Mouse (Mus musculus): ENCODE results near the gene Spp2. TPM values are rescaled to one million over a fixed set of nuclear protein-coding genes. Genes with fewer than 3 reads are reported as not detected.
"Not testable (repeated sequence)": the region's sequence is repeated elsewhere in the genome, so short reads cannot be mapped to it uniquely, and the experiment has no call there.

Gene Spp2
- total RNA-seq, 2 experiments from 2014 or later = not detected

DNA sequence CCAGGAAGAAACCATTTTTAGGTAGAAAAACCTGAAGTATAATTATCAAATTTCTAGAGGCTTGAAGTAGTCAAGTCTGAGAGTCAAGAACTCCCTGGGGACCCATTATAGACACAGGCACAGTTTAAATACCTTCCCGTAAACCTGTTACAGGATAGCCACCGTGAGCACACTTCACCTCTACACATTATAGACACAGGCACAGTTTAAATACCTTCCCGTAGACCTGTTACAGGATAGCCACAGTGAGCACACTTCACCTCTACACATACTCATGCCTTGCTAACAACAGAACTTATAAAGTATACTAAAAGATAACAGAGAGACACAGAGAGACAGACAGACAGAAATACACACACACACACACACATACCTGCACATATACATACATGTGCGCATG, 24.5 kb downstream of the Spp2 start:
- intact Hi-C loops (cut with DNase I) = no loop called here
- no peak for DNase-seq (ENCODE audit: low spot score in 2 of 2)

DNA sequence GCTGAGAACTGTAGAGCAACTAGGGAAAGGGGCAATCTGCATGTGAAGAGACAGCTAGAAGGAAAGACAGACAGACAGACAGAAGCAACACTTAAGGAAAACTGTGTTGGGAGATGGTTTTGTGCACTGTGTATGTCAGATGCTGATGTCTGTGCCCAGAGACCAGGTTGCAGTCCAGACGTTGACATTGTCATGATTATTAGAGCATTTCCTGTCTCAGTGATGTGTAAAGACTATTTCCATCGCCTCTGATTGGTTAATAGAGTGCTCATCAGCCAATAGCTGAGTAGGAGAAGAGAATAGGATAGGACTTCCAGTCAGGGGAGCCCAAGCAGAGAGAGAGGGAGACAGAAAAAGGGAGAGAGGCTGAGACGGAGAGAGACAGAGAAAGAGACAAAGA, 25.8 kb downstream of the Spp2 start:
- intact Hi-C loops (cut with DNase I) = no loop called here
- DNase-seq (ENCODE audit: low spot score in 2 of 2) = no peak

DNA sequence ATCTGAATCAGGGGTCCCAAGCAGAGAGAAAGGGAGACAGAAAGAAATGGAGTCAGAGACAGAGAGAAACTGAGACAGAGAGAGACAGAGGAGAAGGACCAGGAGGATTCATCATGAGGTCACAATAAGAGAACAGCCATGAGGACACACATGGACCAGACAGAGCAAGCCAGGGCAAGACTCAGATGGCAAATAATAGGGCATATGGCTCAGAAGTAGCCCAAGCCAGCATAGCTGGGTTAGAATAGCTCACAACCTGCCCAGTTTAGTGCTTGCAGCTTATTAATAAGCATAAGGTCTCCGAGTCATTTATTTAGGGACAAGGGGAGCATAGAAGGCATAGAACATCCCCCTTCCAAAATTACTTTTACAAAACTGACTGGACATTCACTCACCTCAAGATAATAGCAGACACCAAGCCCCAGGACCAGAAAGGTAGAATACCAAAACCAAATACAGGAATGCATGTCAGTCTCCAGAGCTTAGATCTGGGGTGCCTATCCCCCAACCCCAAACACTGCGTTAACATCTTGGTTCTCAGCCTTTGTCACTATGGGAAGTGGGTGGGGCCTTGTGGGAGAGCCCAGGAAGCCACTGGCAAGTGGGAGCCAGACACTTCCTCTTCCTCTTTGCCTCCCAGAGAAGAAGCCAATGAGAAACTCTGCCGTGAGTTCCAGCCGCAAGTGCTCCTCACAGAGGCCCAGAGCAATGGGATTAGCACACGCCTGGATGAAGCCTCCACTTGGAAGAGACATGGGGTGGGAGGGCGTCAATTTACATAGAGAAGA, 26.5 kb downstream of the Spp2 start:
- no peak for DNase-seq (ENCODE audit: low spot score in 2 of 2)
- intact Hi-C loops (cut with DNase I) = no loop called here

- intact Hi-C loops (cut with DNase I) = no loop called here
- DNase-seq (ENCODE audit: low spot score in 2 of 2) = no peak
These were observed 27.3 kb downstream of the Spp2 start for GRCm38 (mm10) chr1:88434057-88434456.

DNA sequence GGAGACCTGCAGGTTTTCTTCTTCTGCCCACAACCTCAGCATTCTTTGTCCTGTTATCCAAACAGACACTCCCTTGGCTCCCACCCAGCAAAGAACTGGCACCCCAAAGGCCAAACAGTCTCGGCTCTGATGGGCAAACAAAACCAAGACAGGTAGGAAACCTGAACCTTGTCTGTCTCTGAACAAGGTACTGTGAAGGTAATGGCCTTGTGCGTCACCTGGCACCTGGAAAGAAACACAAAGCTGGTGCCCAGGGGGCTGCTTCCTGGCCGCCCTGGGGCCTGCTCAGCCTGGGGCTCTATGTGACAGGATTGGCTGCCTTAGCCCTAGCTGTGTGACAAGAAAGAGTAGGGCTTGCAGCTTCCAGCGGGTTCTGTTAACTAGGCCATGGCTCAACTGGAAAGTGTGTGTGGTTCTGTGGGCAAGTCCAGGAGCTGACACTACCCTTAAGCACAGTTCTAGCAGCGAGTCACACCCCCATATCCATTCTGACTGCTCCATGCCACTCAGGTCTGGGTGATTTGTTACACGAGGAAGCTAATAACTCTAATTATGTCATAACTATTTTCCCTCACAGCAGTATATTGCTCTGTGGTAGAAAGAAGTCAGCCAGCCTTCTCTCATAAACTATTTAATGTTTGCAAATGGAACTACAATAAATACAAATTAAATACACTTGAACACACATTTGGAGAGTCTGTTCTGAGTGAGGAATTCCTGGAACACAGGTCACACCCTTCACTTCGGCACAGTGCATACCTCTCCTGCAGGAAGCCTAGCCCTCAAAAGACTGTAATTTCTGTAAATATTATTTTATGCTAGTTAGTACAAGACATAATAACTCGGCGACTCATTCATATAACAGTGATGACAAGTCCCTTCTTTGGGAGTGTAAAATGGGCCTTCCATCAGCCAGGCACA, 30.7 kb downstream of the Spp2 start:
- DNase-seq (ENCODE audit: low spot score in 2 of 2) = no peak
- intact Hi-C loops (cut with DNase I) = no loop called here

DNA sequence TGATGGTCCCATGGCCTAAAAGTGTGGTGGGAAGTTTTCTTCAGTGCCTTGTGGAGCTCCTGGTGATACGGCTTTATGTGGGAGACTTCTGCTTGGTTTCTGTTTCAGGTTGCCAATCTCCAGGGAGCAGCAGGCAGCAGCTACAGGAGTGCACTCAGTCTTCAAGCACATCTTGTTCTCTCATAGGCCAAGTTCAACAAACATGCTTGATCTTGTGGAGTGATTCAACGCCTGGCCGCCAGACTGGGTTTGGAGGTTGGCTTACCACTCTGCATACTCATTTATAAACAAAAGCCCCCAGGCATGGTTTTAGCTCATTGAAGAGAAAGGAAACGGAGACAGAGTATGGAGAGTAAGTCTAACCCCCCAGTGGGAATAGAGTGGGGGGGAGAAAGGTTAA, 36.6 kb downstream of the Spp2 start:
- no peak for DNase-seq (ENCODE audit: low spot score in 2 of 2)
- intact Hi-C loops (cut with DNase I) = no loop called here

- no peak for DNase-seq (ENCODE audit: low spot score in 2 of 2)
- intact Hi-C loops (cut with DNase I) = no loop called here
These were observed 38.6 kb downstream of the Spp2 start for GRCm38 (mm10) chr1:88445400-88445799.

DNA sequence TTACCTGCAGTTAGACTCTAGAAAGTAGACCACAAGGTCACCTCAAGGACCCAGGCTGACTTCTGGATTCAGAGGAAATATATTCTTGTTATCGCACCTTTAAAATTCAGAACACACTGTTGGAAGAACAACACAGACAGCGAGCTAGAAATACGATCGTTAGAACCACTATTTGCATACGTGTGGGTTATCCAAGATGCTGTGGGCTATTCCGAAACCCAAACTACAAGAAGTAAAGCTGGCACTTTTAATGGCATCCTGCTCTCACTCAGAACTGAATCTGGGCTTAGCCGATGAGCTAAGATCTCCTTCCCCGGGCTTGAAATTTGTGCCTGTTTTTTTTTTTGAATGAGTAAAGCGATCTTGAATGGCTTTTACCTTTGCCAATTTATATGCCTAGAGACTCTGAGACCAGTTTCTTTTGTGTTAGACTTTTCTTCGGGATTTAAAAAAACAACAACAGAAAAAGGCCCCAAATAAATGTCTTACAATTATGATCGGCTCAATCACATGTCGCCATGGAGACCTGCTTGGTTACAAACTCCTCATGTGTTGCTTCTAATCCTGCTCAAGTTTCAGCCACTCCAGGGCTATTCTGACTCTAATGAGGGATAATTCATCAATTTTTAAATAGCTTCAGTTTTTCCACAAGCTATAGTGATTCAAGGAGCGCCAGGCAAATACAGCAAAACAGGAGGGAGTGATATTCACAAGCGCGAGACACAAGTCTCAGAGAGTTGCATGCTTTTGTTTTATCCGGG, 39.7 kb downstream of the Spp2 start:
- no peak for DNase-seq (ENCODE audit: low spot score in 2 of 2)
- intact Hi-C loops (cut with DNase I) = no loop called here

- no peak for DNase-seq (ENCODE audit: low spot score in 2 of 2)
- intact Hi-C loops (cut with DNase I) = no loop called here
These were observed 40.7 kb downstream of the Spp2 start for GRCm38 (mm10) chr1:88447483-88447882.

GRCm38 (mm10) chr1:88448094-88448493, 41.3 kb downstream of the Spp2 start:
- DNase-seq (ENCODE audit: low spot score in 2 of 2); intact Hi-C loops (cut with DNase I): not testable (repeated sequence)

GRCm38 (mm10) chr1:88449741-88450140, 43.0 kb downstream of the Spp2 start:
- no peak for DNase-seq (ENCODE audit: low spot score in 2 of 2)

DNA sequence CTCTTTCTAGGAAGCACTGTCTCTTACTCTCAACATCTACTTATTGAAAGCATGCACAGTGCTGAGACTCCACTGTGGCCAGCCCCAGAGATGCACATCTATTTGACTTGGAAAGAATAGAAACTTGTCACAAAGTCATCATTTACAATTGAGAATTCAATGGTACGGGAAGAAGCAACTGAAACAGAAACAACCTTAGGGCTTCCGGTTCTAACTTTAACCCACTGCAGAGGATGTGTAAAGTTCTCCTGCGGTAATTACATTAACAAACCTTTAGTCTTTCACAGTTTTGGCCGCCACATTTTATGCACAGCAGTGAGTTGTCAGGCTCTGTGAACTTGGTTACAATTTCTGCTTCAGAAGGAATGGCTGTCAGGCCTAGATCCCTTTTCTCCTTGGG, 43.9 kb downstream of the Spp2 start:
- intact Hi-C loops (cut with DNase I) = no loop called here
- no peak for DNase-seq (ENCODE audit: low spot score in 2 of 2)

More at GRCm38 (mm10) chr1:88449741-88450140, 43.0 kb downstream of the Spp2 start:
- intact Hi-C loops (cut with DNase I) = no loop called here

- DNase-seq (ENCODE audit: low spot score in 2 of 2) = no peak
- intact Hi-C loops (cut with DNase I) = no loop called here
These were observed 45.4 kb downstream of the Spp2 start for GRCm38 (mm10) chr1:88452198-88452597.

- no peak for DNase-seq (ENCODE audit: low spot score in 2 of 2)
- intact Hi-C loops (cut with DNase I) = no loop called here
These were observed 47.9 kb downstream of the Spp2 start for GRCm38 (mm10) chr1:88454703-88455102.

GRCm38 (mm10) chr1:88455761-88456160, 49.0 kb downstream of the Spp2 start:
- DNase-seq (ENCODE audit: low spot score in 2 of 2) = no peak
- intact Hi-C loops (cut with DNase I) = loop anchor here (1.0 kb wide), 1 partner anchor 251 kb away; no protein-coding TSS in a partner anchor

- intact Hi-C loops (cut with DNase I) = loop anchor here (1.0 kb wide), 1 partner anchor 250 kb away; no protein-coding TSS in a partner anchor
- DNase-seq (ENCODE audit: low spot score in 2 of 2) = peak; percentile 58 to 75
These were observed 49.8 kb downstream of the Spp2 start for GRCm38 (mm10) chr1:88456451-88457072.

DNA sequence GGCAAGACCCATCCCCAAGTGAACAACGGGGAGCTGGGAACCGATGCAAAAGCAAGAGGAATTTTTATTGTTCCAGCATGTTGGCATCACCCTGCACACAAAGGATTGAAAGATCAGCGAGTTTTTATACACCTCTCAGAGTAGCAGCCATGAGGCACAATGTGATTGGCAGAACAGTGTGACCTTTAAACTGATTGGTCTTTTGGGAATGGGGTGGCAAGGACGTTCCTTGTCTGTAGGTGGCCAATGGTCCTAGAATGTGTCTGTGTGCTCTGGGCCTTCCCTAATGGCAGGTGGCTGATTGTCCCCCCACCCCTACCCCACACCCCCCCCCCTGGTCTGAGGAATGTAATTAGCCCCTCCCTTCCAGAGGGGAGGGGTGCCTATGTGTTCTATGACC, 52.4 kb downstream of the Spp2 start:
- intact Hi-C loops (cut with DNase I) = no loop called here
- no peak for DNase-seq (ENCODE audit: low spot score in 2 of 2)

GRCm38 (mm10) chr1:88459655-88460054, 52.9 kb downstream of the Spp2 start:
- intact Hi-C loops (cut with DNase I) = loop anchor here (10.0 kb wide), 1 partner anchor 95 kb away; no protein-coding TSS in a partner anchor
- DNase-seq (ENCODE audit: low spot score in 2 of 2) = no peak

- no peak for DNase-seq (ENCODE audit: low spot score in 2 of 2)
- intact Hi-C loops (cut with DNase I) = loop anchor here (10.0 kb wide), 1 partner anchor 94 kb away; no protein-coding TSS in a partner anchor
These were observed 54.3 kb downstream of the Spp2 start for GRCm38 (mm10) chr1:88461096-88461495.

Measured in left cerebral cortex, postnatal 36 days (tissue).